Mouse (Mus musculus) brain, adult 2 months (tissue): ENCODE data around the gene Megf6.

Experiments used
- DNase-seq: peaks from one replicate; pipeline ENCODE4 v3.0.0; 2011; ENCODE audit warnings: low read depth, low spot score

Gene Megf6

GRCm38 (mm10) chr4:154249316-154249715 lies 78.8 kb downstream of the Megf6 start:
- DNase-seq = no peak

- peak; percentile 58 for DNase-seq
Measured at GRCm38 (mm10) chr4:154252537-154253255, 82.2 kb downstream of the Megf6 start.

GRCm38 (mm10) chr4:154260755-154261154 lies 90.2 kb downstream of the Megf6 start:
- DNase-seq = no peak

GRCm38 (mm10) chr4:154262071-154262470 lies 91.5 kb downstream of the Megf6 start:
- DNase-seq = no peak

GRCm38 (mm10) chr4:154267511-154267910 lies 97.0 kb downstream of the Megf6 start:
- peak; percentile 25 for DNase-seq

GRCm38 (mm10) chr4:154269520-154269919 lies 99.0 kb downstream of the Megf6 start:
- no peak for DNase-seq

GRCm38 (mm10) chr4:154273000-154273399 lies 102.5 kb downstream of the Megf6 start:
- peak; percentile 55 for DNase-seq

- DNase-seq = no peak
Measured at GRCm38 (mm10) chr4:154279481-154279880, 109.0 kb downstream of the Megf6 start.

- DNase-seq = no peak
Measured at GRCm38 (mm10) chr4:154283671-154284070, 113.1 kb downstream of the Megf6 start.

- DNase-seq = no peak
Measured at GRCm38 (mm10) chr4:154293735-154294201, 123.2 kb downstream of the Megf6 start.

- no peak for DNase-seq
Measured at GRCm38 (mm10) chr4:154294262-154294731, 123.8 kb downstream of the Megf6 start.

GRCm38 (mm10) chr4:154297761-154298160 lies 127.2 kb downstream of the Megf6 start:
- no peak for DNase-seq

- no peak for DNase-seq
Measured at GRCm38 (mm10) chr4:154299541-154300271, 129.2 kb downstream of the Megf6 start.

- peak; percentile 69 for DNase-seq
Measured at GRCm38 (mm10) chr4:154301466-154301881, 130.9 kb downstream of the Megf6 start, which contains the start of gene Arhgef16. Gene Arhgef16, minus strand, starts transcription at chr4:154301676.

GRCm38 (mm10) chr4:154309131-154309530 lies 138.6 kb downstream of the Megf6 start:
- no peak for DNase-seq

GRCm38 (mm10) chr4:154310576-154311262 lies 140.2 kb downstream of the Megf6 start:
- DNase-seq = no peak

- DNase-seq = no peak
Measured at GRCm38 (mm10) chr4:154312143-154312812, 141.7 kb downstream of the Megf6 start.

GRCm38 (mm10) chr4:154312935-154313621 lies 142.5 kb downstream of the Megf6 start:
- DNase-seq = peak; percentile 53

- DNase-seq = no peak
Measured at GRCm38 (mm10) chr4:154313622-154313967, 143.1 kb downstream of the Megf6 start.
